Mouse (Mus musculus): Measurements from ENCODE around the gene Uqcc2. TPM values are rescaled to one million over a fixed set of nuclear protein-coding genes. Genes with fewer than 3 reads are reported as not detected.

Uqcc2 gene
- polyA plus RNA-seq, 1 experiment, result 740 TPM

- Histone ChIP-seq H3K4me2 (ENCODE audit: low read depth) (no peak overlapping the region), H3K79me2 (ENCODE audit: control insufficient read depth, insufficient read depth) (no peaks in the 10 kb centered on the region), H3ac (ENCODE audit: control insufficient read depth, insufficient read length) (no peak overlapping the region), H3K4me3 (no peak overlapping the region), H3K27me3 (ENCODE audit: control insufficient read depth, insufficient read depth, insufficient read length) (no peaks in the 10 kb centered on the region), H3K36me3 (ENCODE audit: control insufficient read depth, insufficient read depth) (peaks cover 4% of the 10 kb centered on the region)
- TF ChIP-seq SRF (IDR thresholded peaks at IDR 0.05; ENCODE audit: control insufficient read depth, insufficient read length, low read depth), result no peak
These were observed 55.2 kb downstream of the Uqcc2 start for GRCm38 (mm10) chr17:27078499-27078898.

GRCm38 (mm10) chr17:27077920-27078319 is 55.8 kb downstream of the Uqcc2 start:
- Histone ChIP-seq H3K36me3 (ENCODE audit: control insufficient read depth, insufficient read depth) (peaks cover 4% of the 10 kb centered on the region), H3K4me2 (ENCODE audit: low read depth) (no peak overlapping the region), H3K4me3 (no peak overlapping the region), H3K79me2 (ENCODE audit: control insufficient read depth, insufficient read depth) (no peaks in the 10 kb centered on the region), H3ac (ENCODE audit: control insufficient read depth, insufficient read length) (no peak overlapping the region), H3K27me3 (ENCODE audit: control insufficient read depth, insufficient read depth, insufficient read length) (no peaks in the 10 kb centered on the region)
- TF ChIP-seq POLR2A (IDR thresholded peaks at IDR 0.05; ENCODE audit: insufficient read length, low read depth) (no peak), REST (IDR thresholded peaks at IDR 0.05; ENCODE audit: insufficient read depth, insufficient read length) (no peak), E2F4 (IDR thresholded peaks at IDR 0.05; ENCODE audit: insufficient read depth) (no peak)

- no peak for TF ChIP-seq E2F4 (IDR thresholded peaks at IDR 0.05; ENCODE audit: insufficient read depth)
- TF ChIP-seq MAX (IDR thresholded peaks at IDR 0.05; ENCODE audit: low read depth), result no peak
- TF ChIP-seq POLR2A (IDR thresholded peaks at IDR 0.05; ENCODE audit: insufficient read length, low read depth), result no peak
- no peak for TF ChIP-seq POLR2AphosphoS2 (IDR thresholded peaks at IDR 0.05; ENCODE audit: insufficient read length, low read depth)
- no peak for TF ChIP-seq TCF12 (IDR thresholded peaks at IDR 0.05; ENCODE audit: insufficient read depth, poor library complexity, severe bottlenecking)
- no peak for TF ChIP-seq SRF (IDR thresholded peaks at IDR 0.05; ENCODE audit: control insufficient read depth, insufficient read length, low read depth)
- no peak for TF ChIP-seq TCF3 (IDR thresholded peaks at IDR 0.05; ENCODE audit: insufficient read length, low read depth)
- no peak for TF ChIP-seq USF1 (IDR thresholded peaks at IDR 0.05; ENCODE audit: low read depth)
- TF ChIP-seq MYOG (IDR thresholded peaks at IDR 0.05; ENCODE audit: control insufficient read depth in 1 of 3, insufficient read depth in 1 of 3, insufficient read length in 2 of 3, low read depth in 2 of 3), result no peak
- TF ChIP-seq MYOD1 (IDR thresholded peaks at IDR 0.05; ENCODE audit: control insufficient read depth in 1 of 3, insufficient read length in 2 of 3, low read depth in 2 of 3), result no peak
- no peak for TF ChIP-seq CEBPB (IDR thresholded peaks at IDR 0.05; ENCODE audit: insufficient read depth, poor library complexity, severe bottlenecking)
- no peak overlapping the region for H3K4me3 ChIP-seq
- H3K27me3 ChIP-seq (ENCODE audit: control insufficient read depth, insufficient read depth, insufficient read length), result no peaks in the 10 kb centered on the region
- no peak overlapping the region for H3K4me2 ChIP-seq (ENCODE audit: low read depth)
- H3K36me3 ChIP-seq (ENCODE audit: control insufficient read depth, insufficient read depth), result peaks cover 4% of the 10 kb centered on the region
- no peaks in the 10 kb centered on the region for H3K79me2 ChIP-seq (ENCODE audit: control insufficient read depth, insufficient read depth)
- no peak overlapping the region for H3ac ChIP-seq (ENCODE audit: control insufficient read depth, insufficient read length)
These were observed 56.6 kb downstream of the Uqcc2 start for GRCm38 (mm10) chr17:27077133-27077532.

GRCm38 (mm10) chr17:27074849-27075745 is 58.6 kb downstream of the Uqcc2 start:
- Histone ChIP-seq H3K79me2 (ENCODE audit: control insufficient read depth, insufficient read depth) (no peaks in the 10 kb centered on the region), H3ac (ENCODE audit: control insufficient read depth, insufficient read length) (no peak overlapping the region), H3K36me3 (ENCODE audit: control insufficient read depth, insufficient read depth) (peaks cover 4% of the 10 kb centered on the region), H3K4me2 (ENCODE audit: low read depth) (no peak overlapping the region), H3K4me3 (no peak overlapping the region), H3K27me3 (ENCODE audit: control insufficient read depth, insufficient read depth, insufficient read length) (no peaks in the 10 kb centered on the region)
- TF ChIP-seq POLR2AphosphoS2 (IDR thresholded peaks at IDR 0.05; ENCODE audit: insufficient read length, low read depth) (no peak), MYOG (IDR thresholded peaks at IDR 0.05; ENCODE audit: control insufficient read depth in 1 of 3, insufficient read depth in 1 of 3, insufficient read length in 2 of 3, low read depth in 2 of 3) (no peak), TCF3 (IDR thresholded peaks at IDR 0.05; ENCODE audit: insufficient read length, low read depth) (no peak), USF1 (IDR thresholded peaks at IDR 0.05; ENCODE audit: low read depth) (no peak), MYOD1 (IDR thresholded peaks at IDR 0.05; ENCODE audit: control insufficient read depth in 1 of 3, insufficient read length in 2 of 3, low read depth in 2 of 3) (no peak), E2F4 (IDR thresholded peaks at IDR 0.05; ENCODE audit: insufficient read depth) (no peak), REST (IDR thresholded peaks at IDR 0.05; ENCODE audit: insufficient read depth, insufficient read length) (no peak), POLR2A (IDR thresholded peaks at IDR 0.05; ENCODE audit: insufficient read length, low read depth) (no peak), SRF (IDR thresholded peaks at IDR 0.05; ENCODE audit: control insufficient read depth, insufficient read length, low read depth) (no peak)

DNA sequence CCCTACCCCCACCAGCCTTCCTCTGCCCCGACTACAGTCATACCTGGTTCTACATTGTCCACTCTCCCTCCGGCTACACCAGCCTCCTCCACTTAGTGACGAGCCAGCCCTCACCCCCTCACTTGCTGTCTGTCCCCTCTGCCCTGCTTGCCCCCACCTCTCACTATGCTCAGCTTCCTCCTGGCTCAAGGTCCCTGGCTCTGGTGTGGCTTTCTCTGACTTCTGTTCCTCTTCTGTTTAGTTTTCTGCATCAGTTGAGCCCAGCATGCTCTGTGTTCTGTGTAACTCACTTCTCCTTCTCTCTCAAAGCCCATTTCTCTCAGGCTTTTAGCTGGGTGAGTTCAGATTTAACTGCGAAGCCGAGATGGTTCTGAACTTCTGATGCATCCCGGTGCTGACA is 59.5 kb downstream of the Uqcc2 start:
- TF ChIP-seq MYOD1 (IDR thresholded peaks at IDR 0.05; ENCODE audit: control insufficient read depth in 1 of 3, insufficient read length in 2 of 3, low read depth in 2 of 3) (no peak), REST (IDR thresholded peaks at IDR 0.05; ENCODE audit: insufficient read depth, insufficient read length) (no peak), POLR2AphosphoS2 (IDR thresholded peaks at IDR 0.05; ENCODE audit: insufficient read length, low read depth) (no peak), E2F4 (IDR thresholded peaks at IDR 0.05; ENCODE audit: insufficient read depth) (no peak), TCF12 (IDR thresholded peaks at IDR 0.05; ENCODE audit: insufficient read depth, poor library complexity, severe bottlenecking) (no peak), MAX (IDR thresholded peaks at IDR 0.05; ENCODE audit: low read depth) (no peak), SRF (IDR thresholded peaks at IDR 0.05; ENCODE audit: control insufficient read depth, insufficient read length, low read depth) (no peak), CEBPB (IDR thresholded peaks at IDR 0.05; ENCODE audit: insufficient read depth, poor library complexity, severe bottlenecking) (no peak), MYOG (IDR thresholded peaks at IDR 0.05; ENCODE audit: control insufficient read depth in 1 of 3, insufficient read depth in 1 of 3, insufficient read length in 2 of 3, low read depth in 2 of 3) (no peak), TCF3 (IDR thresholded peaks at IDR 0.05; ENCODE audit: insufficient read length, low read depth) (no peak), POLR2A (IDR thresholded peaks at IDR 0.05; ENCODE audit: insufficient read length, low read depth) (no peak), USF1 (IDR thresholded peaks at IDR 0.05; ENCODE audit: low read depth) (no peak)
- H3ac ChIP-seq (ENCODE audit: control insufficient read depth, insufficient read length), result no peak overlapping the region

More for the DNA sequence above, 59.5 kb downstream of the Uqcc2 start:
- Histone ChIP-seq H3K36me3 (ENCODE audit: control insufficient read depth, insufficient read depth) (peaks cover 4% of the 10 kb centered on the region), H3K79me2 (ENCODE audit: control insufficient read depth, insufficient read depth) (no peaks in the 10 kb centered on the region), H3K27me3 (ENCODE audit: control insufficient read depth, insufficient read depth, insufficient read length) (no peaks in the 10 kb centered on the region), H3K4me2 (ENCODE audit: low read depth) (no peak overlapping the region), H3K4me3 (no peak overlapping the region)
